Mouse (Mus musculus): ENCODE data around the gene Nckap1l. TPM values are rescaled to one million over a fixed set of nuclear protein-coding genes. Genes with fewer than 3 reads are reported as not detected.
A peak's percentile ranks its signal among the peaks of the same experiment; 100 is the strongest.

Gene Nckap1l
- polyA plus RNA-seq, 1 experiment from 2014 or later = 3.5 TPM

DNA sequence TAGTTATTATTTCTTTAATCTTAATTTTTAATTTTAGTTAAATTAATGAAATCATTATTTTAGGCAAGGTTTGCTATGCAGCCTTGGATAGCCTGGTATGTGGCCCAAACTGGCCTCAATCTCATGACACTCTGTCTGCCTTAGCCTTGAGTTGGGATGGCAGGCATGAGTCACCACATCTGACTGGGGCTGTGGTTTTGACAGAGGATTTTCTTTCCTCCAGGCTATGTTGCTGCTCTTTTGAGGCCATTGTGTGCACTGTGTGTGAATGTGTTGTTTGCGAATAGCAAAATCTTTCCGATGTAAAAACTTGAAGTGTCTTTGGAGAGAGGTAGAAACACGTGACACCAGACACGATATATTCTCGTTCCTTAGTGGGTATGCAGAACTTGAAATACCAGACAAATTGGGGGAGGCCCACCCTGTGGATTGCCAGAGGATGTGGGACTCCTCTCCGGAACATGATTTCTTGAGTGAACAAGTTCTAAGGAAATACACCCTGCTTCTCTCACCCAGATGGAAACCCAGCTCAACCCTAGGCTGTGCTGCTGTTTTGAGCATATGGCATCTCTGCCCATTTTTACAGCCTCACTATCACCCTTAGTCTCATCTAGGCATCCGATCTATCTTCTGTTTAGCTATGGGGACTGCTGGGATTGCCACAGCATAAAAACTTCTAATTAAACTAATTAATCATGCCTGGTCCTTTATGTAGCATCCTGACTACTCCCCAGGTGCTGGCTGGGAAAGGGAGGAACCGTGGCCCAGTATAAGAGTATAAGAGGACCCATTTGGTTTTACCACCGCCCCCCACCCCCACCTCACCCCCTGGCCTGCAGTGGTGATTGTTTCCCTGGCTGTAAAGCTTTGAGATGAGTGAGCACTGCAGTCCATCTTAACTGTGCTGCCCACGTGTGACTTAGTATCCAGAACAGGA is 42.9 kb downstream of the Nckap1l start:
- no peak overlapping the region for H3K27ac ChIP-seq (ENCODE audit: low read length)
- H3K4me2 ChIP-seq (replicated peaks; ENCODE audit: low read depth, low read length) = no peak overlapping the region
- TF ChIP-seq CTCF (IDR thresholded peaks at IDR 0.05) = no peak
- TF ChIP-seq EP300 (IDR thresholded peaks at IDR 0.05) = no peak
- H3K27me3 ChIP-seq (replicated peaks; ENCODE audit: insufficient read depth, low read length) = no peaks in the 10 kb centered on the region
- H3K36me3 ChIP-seq (ENCODE audit: insufficient read depth, low read length) = no peaks in the 10 kb centered on the region
- ATAC-seq = no peak
- DNase-seq (ENCODE audit: low spot score) = no peak
- H3K9ac ChIP-seq (replicated peaks; ENCODE audit: low read depth) = no peak overlapping the region
- H3K4me1 ChIP-seq (ENCODE audit: insufficient read depth, low read depth, low read length) = no peaks in the 10 kb centered on the region
- H3K9me3 ChIP-seq (ENCODE audit: low read length) = no peaks in the 10 kb centered on the region
- WGBS = 60% methylated on average over 10 of the region's 10 CpGs
- no peak overlapping the region for H3K4me3 ChIP-seq (ENCODE audit: low read depth, low read length)

DNA sequence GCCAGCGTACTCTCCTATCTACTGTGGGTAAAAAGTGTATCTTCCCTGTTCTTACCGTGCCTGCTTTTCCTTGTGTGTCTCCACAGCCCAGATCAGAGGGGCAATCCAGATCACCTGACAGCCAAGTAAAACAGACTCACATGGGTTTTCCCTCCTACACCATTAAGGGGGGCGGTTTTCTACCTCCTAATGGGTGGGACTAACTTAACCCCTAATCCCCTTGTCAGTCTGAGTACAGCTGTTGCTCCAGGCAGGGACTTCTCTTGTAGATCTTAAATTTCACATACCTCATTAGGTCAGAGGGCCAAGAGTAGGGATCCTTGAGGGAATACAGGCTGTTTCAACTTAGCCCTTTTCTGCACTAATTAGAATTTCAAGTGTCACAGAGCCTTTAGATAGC is 44.6 kb downstream of the Nckap1l start:
- Histone ChIP-seq H3K9ac (replicated peaks; ENCODE audit: low read depth) (no peak overlapping the region), H3K4me1 (ENCODE audit: insufficient read depth, low read depth, low read length) (0 out of 2 replicates have a peak, but pooled peaks cover under 1% of the 10 kb centered on the region), H3K9me3 (ENCODE audit: low read length) (no peaks in the 10 kb centered on the region), H3K4me2 (replicated peaks; ENCODE audit: low read depth, low read length) (no peak overlapping the region), H3K4me3 (ENCODE audit: low read depth, low read length) (no peak overlapping the region), H3K27ac (ENCODE audit: low read length) (no peak overlapping the region), H3K36me3 (ENCODE audit: insufficient read depth, low read length) (no peaks in the 10 kb centered on the region), H3K27me3 (replicated peaks; ENCODE audit: insufficient read depth, low read length) (0 out of 2 replicates have a peak, but pooled peaks cover 4% of the 10 kb centered on the region)
- WGBS = 32% methylated on average over 3 of the region's 3 CpGs
- TF ChIP-seq CTCF (IDR thresholded peaks at IDR 0.05) (no peak), EP300 (IDR thresholded peaks at IDR 0.05) (no peak)
- no peak for ATAC-seq
- DNase-seq (ENCODE audit: low spot score) = no peak

DNA sequence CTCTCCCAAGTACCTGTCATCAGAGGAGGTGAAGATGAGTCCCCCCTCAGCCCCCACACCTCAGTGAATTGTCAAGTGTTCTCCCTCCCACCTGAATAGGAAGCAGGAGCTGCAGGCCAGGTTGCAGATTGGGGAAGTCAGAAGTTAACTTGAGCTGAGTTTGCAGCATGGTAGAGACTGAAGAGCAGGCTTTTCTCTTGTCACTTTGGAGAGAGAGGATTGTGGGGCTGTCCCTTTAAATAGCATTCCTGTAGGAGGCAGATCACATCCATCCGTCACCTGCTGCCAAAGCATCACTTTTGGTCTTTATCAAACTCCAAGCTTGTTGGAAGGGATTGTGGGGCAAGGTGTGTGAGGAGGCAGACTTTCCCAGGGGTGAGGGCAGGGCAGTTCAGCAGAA is 47.1 kb downstream of the Nckap1l start:
- 0 out of 2 replicates have a peak, but pooled peaks cover 5% of the 10 kb centered on the region for H3K4me1 ChIP-seq (ENCODE audit: insufficient read depth, low read depth, low read length)
- peaks cover 20% of the 10 kb centered on the region for H3K27me3 ChIP-seq (replicated peaks; ENCODE audit: insufficient read depth, low read length)
- TF ChIP-seq EP300 (IDR thresholded peaks at IDR 0.05) (no peak), CTCF (IDR thresholded peaks at IDR 0.05) (no peak)
- 71% methylated on average over 1 of the region's 1 CpGs for WGBS
- H3K9ac ChIP-seq (replicated peaks; ENCODE audit: low read depth) = no peak overlapping the region
- no peaks in the 10 kb centered on the region for H3K36me3 ChIP-seq (ENCODE audit: insufficient read depth, low read length)
- no peak overlapping the region for H3K4me2 ChIP-seq (replicated peaks; ENCODE audit: low read depth, low read length)
- ATAC-seq (no peak), DNase-seq (ENCODE audit: low spot score) (no peak)
- no peak overlapping the region for H3K27ac ChIP-seq (ENCODE audit: low read length)
- H3K9me3 ChIP-seq (ENCODE audit: low read length) = no peaks in the 10 kb centered on the region
- H3K4me3 ChIP-seq (ENCODE audit: low read depth, low read length) = no peak overlapping the region

DNA sequence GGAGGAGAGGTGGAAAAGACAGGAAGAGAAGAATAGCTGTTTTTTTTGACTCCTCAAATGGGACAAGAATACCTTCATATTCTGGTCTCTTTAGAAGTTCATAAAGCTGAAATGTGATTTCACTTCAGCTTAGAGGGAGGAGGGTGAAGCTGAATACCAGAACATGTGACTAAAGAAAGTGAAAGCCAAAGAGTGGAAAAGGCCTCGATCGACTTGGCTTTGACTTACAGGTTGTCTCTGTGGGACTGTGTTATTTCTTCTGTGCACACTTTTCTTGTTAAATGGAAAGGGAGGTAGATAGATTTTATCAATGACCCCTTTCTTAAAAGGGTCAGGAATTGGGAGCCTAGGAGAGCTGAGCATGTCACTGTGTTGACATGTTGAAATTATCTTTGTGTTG is 47.6 kb downstream of the Nckap1l start:
- DNase-seq (ENCODE audit: low spot score) (no peak), ATAC-seq (no peak)
- WGBS = 37% methylated on average over 2 of the region's 2 CpGs
- TF ChIP-seq CTCF (IDR thresholded peaks at IDR 0.05) (no peak), EP300 (IDR thresholded peaks at IDR 0.05) (no peak)
- no peak overlapping the region for H3K9ac ChIP-seq (replicated peaks; ENCODE audit: low read depth)
- H3K36me3 ChIP-seq (ENCODE audit: insufficient read depth, low read length) = no peaks in the 10 kb centered on the region
- H3K27me3 ChIP-seq (replicated peaks; ENCODE audit: insufficient read depth, low read length) = peaks cover 20% of the 10 kb centered on the region
- no peak overlapping the region for H3K4me3 ChIP-seq (ENCODE audit: low read depth, low read length)
- no peaks in the 10 kb centered on the region for H3K9me3 ChIP-seq (ENCODE audit: low read length)
- H3K4me1 ChIP-seq (ENCODE audit: insufficient read depth, low read depth, low read length) = 0 out of 2 replicates have a peak, but pooled peaks cover 5% of the 10 kb centered on the region
- H3K27ac ChIP-seq (ENCODE audit: low read length) = no peak overlapping the region
- no peak overlapping the region for H3K4me2 ChIP-seq (replicated peaks; ENCODE audit: low read depth, low read length)

DNA sequence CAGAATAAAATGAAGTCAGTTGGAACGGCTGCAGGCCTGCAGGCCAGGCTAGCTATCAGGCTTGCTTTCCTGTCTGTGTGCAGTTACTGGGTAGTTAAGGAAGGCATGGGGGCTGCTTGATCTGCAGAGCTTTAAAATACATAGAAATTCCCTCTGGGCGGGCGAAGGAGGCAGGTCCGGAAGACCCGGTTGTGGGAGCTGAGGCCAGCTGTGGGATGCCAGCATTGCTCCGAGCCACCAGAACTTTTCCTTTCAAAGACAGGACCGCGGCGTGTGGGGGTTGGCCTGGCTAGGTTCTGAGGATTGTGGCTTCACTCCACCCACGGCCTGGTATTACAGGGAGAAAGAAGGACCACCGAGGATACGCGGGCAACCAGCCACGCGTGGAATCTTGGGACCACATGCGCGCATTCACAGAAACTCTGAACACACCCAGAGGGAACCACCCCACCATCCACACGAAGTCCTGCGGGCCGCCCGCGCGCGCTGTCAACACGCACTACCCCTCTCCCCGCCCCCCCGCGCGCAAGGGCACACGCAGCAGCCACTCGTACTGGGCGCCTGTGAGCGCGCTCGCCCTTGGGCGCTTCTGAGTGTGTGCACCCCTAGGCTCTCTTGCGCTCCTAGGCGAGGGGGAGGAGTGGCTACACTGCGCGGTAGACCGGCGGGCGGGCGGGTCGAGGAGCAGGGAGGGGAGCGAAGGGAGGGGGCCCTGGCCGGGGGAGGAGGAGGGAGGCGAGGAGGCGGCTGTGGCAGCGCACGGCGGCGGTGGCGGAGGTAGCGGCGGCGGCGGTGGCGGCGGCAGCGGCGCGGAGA is 49.0 kb downstream of the Nckap1l start, which contains the start of gene Pde1b:
TSS of gene Pde1b (plus strand) at position 600 of the 816 bp plus-strand sequence.
- ATAC-seq (peak; percentile 96), DNase-seq (ENCODE audit: low spot score) (peak; percentile 80)
- WGBS = 3% methylated on average over 55 of the region's 63 CpGs
- TF ChIP-seq EP300 (IDR thresholded peaks at IDR 0.05) (no peak), CTCF (IDR thresholded peaks at IDR 0.05) (0 out of 2 replicates have a peak, but pooled peaks have one; percentile 6)
- peak within 1 kb of the TSS; percentile 92 for H3K4me2 ChIP-seq (replicated peaks; ENCODE audit: low read depth, low read length)
- no peak within 1 kb of the TSS for H3K9ac ChIP-seq (replicated peaks; ENCODE audit: low read depth)
- H3K9me3 ChIP-seq (ENCODE audit: low read length) = no peaks in the 10 kb centered on the region
- H3K36me3 ChIP-seq (ENCODE audit: insufficient read depth, low read length) = no peaks in the 10 kb centered on the region
- H3K4me1 ChIP-seq (ENCODE audit: insufficient read depth, low read depth, low read length) = 0 out of 2 replicates have a peak, but pooled peaks cover 5% of the 10 kb centered on the region
- no peak within 1 kb of the TSS for H3K27ac ChIP-seq (ENCODE audit: low read length)
- peak within 1 kb of the TSS; percentile 43 for H3K4me3 ChIP-seq (ENCODE audit: low read depth, low read length)
- H3K27me3 ChIP-seq (replicated peaks; ENCODE audit: insufficient read depth, low read length) = peaks cover 23% of the 10 kb centered on the region

DNA sequence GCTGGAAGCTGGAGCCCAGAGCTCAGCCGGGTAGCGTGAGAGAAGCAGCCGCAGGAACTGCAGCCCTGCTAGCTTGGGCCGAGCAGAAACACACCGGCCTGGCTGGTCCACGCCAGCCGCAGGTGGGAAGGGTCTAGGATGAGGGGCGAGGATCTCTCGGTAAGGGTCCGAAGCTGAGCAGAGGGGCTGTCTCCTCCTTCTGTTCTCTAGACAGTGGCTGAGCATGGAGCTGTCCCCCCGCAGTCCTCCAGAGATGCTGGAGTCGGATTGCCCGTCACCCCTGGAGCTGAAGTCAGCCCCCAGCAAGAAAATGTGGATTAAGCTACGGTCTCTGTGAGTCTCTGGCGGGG is 49.6 kb downstream of the Nckap1l start:
- H3K36me3 ChIP-seq (ENCODE audit: insufficient read depth, low read length) = no peaks in the 10 kb centered on the region
- no peak for DNase-seq (ENCODE audit: low spot score)
- H3K27ac ChIP-seq (ENCODE audit: low read length) = no peak overlapping the region
- H3K4me3 ChIP-seq (ENCODE audit: low read depth, low read length) = peak overlapping the region; percentile 43
- peaks cover 23% of the 10 kb centered on the region for H3K27me3 ChIP-seq (replicated peaks; ENCODE audit: insufficient read depth, low read length)
- WGBS = 0% methylated on average over 14 of the region's 15 CpGs
- 0 out of 2 replicates have a peak, but pooled peaks cover 5% of the 10 kb centered on the region for H3K4me1 ChIP-seq (ENCODE audit: insufficient read depth, low read depth, low read length)
- H3K9me3 ChIP-seq (ENCODE audit: low read length) = no peaks in the 10 kb centered on the region
- TF ChIP-seq EP300 (IDR thresholded peaks at IDR 0.05) = no peak
- no peak for TF ChIP-seq CTCF (IDR thresholded peaks at IDR 0.05)
- ATAC-seq = 0 out of 2 replicates have a peak, but pooled peaks have one; percentile 1
- no peak overlapping the region for H3K9ac ChIP-seq (replicated peaks; ENCODE audit: low read depth)
- H3K4me2 ChIP-seq (replicated peaks; ENCODE audit: low read depth, low read length) = peak overlapping the region; percentile 92
